Mouse (Mus musculus): ENCODE data around the gene Sec22a. TPM values are rescaled to one million over a fixed set of nuclear protein-coding genes. Genes with fewer than 3 reads are reported as not detected.

Sec22a gene
- total RNA-seq (2022): 10 to 100 TPM; 30.5 to 38.8 (median 32.9) TPM

DNA sequence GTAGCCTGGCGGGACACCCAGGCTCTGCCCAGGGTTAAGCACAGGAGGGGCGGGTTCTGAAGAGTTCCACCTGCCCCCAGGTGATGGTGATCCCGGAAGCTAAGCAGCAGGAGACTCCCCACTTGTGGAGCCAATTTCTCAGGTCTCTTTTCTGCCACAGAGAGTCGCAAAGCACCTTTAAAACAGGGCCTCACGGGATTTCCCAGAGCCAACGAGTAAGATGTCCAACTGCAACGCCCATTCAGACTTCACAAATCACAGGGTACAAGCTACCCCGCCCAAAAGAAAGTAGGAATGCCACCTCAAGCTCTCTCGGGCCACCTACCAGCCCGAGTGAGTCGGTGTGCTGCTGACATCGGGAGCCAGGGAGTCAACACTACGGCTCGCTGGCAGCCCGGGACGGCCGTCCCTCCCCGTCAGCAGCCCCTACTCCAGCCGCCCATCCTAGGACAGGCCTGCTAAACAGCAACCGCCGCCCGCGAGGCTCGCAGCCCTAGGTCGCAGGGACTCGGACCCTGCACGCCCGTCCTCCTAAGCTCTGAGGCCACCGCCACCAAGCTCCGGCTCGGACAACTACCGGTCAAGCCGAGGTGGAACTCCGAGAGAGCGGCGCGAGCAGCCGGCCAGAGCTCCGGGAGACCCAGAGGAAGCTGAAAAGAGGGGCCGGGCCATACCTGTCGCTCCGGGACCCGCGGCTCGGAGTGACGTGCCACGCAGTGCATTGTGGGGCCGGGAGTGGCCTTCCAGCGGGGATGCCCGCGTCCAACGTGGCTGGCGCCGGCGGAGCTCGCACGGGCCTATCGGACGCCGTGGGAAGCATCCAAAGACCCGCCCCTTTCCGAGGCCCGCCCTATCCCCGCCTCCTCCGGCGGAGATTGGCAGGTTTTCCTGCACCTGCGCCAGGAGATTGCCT, at the start of gene Sec22a:
TSS of gene Sec22a (minus strand) at position 769 of the 913 bp plus-strand sequence.
- peak; percentile 89 for DNase-seq

DNA sequence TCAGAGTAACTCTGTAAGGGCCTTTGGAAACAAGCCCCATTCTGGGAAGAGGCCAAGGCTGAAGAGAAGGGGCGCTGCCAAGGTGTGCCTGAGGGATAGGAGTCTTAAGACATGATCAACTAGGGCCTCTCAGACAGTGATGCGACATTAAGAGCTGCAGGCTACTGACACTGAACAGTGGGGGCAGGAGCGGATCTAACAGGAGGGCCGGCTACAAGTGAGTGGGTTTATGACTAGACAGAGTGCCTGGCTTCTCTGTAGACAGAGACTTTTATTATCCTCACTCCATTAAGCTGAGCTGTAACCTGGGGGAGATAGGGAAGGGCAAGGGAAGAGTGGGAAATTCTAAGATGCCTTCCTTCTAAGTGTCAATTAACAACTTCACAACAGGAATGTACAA, 43.0 kb upstream of the Sec22a start:
- DNase-seq: no peak

DNA sequence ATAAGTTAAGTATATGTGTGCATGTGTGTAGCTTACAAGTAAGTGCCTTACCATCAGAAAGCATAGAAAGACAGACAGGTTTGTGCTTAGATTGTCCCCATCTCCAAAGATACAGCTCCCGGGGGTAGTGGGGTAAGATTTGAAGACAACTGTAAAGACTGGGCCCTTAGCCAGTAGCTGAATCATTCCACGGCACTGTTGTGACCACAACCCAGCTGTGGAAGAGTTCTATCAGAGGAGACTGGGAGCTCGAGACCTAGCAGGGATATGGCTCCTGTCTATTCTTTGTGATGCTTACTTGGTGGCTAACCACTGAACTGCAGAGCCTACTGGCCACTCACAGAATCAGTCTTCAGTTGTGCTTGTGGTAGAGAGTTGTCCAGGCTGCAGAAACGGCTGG, 42.4 kb upstream of the Sec22a start:
- DNase-seq: no peak

- DNase-seq: no peak
Observed at GRCm38 (mm10) chr16:35405348-35406080, 41.8 kb upstream of the Sec22a start.

DNA sequence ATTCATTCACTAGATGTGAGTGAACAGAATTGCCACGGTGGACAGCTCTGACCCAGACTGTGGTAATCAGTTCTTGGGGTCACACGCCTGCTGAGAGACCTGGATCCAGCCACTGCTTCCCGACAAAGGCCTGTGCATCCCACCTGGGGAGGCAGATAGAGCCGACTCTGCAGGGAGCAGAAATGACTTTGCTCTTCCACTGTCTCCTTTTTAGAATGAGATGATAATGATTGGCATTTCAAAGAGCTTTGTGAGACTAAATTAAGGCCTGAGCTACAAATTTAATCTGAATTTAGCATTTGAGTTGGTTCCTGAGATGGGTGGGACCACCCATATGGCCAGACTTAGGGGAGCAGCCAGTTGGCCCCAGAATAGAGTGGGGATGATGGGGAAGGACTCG, 41.1 kb upstream of the Sec22a start:
- DNase-seq: no peak

GRCm38 (mm10) chr16:35403891-35404290, 40.2 kb upstream of the Sec22a start:
- DNase-seq: no peak

GRCm38 (mm10) chr16:35403356-35403755, 39.6 kb upstream of the Sec22a start:
- DNase-seq: no peak

GRCm38 (mm10) chr16:35392813-35393212, 29.1 kb upstream of the Sec22a start:
- peak; percentile 17 for DNase-seq

DNA sequence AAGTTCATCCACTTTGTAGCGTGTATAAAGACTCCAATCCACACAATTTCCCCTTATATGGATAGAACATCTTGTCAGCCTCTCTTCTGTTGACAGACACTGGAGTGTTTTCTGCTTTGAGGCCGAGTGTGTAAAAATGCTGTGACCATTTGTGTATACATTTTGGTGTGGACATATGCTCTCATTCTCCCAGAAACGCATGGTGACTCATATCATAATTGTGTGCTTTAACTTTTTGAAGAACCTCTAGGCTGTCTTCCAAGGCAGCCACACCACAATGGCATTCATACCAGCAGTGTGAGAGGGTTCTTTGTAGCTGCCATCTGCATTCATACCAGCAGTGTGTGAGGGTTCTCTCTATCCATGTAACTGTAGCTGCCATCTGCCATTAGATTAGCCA, 21.9 kb upstream of the Sec22a start:
- no peak for DNase-seq

GRCm38 (mm10) chr16:35380048-35380447, 16.3 kb upstream of the Sec22a start:
- no peak for DNase-seq

DNA sequence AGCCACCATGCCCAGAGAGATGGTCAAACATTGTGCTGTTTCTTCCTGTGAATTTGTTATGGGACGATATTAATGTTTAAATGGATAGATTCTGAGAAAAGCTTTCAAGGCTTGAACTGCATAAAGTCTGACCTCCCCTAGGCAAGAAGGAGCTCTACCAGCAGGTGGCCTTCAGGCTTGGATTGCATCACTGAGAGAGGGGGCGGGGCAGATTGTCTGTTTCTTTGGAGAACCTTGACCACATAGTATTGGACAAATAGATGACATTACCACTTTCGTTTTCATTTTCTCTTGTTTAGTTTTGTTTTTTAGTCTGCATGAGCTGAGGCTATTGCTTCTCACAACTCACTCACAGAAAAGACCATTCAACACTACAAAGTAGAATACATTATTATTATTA, 15.6 kb upstream of the Sec22a start:
- DNase-seq: peak; percentile 77

- DNase-seq: no peak
Observed at GRCm38 (mm10) chr16:35364063-35364428, 328 bp upstream of the Sec22a start.

- DNase-seq: no peak
Observed at GRCm38 (mm10) chr16:35362221-35362620, 1.5 kb downstream of the Sec22a start.

DNA sequence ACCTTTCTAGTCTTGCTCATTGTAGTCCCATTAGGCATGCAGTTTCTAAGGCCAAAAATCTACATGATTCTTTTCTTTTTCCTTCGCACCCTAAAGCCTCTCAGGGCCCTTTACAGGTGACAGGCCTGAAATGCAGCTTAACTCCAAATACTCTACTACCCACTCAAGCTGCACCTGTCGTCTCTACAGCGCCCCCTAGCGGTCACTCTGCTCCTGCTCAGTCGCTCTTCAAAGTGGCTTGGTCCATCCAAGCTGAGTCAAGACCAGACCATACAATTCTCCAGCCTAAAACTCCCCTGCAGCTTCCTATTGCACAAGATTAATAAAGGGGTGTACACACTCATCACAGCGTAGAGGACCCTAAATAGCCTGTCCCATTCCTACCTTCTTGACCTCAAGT, 3.1 kb downstream of the Sec22a start:
- DNase-seq: no peak

GRCm38 (mm10) chr16:35357449-35357848, 6.3 kb downstream of the Sec22a start:
- peak; percentile 49 for DNase-seq

- DNase-seq: no peak
Observed at GRCm38 (mm10) chr16:35330451-35330850, 33.3 kb downstream of the Sec22a start.

DNA sequence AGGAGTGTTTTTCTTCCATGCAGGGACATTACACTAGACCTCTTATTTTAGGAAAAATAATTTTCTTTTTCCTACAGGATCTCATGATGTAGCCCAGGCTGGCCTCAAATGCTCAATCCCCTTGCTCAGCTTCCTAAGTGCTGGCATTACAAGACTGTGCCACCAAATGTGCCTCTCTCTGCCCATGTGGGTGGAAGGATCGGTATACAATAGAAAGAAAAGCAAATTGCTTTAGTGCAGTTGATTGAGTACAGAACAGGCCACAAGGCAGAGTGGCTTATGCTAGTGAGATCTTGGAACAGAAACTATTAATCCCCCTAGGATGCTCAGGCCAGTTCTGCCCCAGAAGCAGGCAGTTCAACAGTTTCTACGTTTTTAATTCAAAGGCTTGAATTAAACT, 43.9 kb downstream of the Sec22a start:
- no peak for DNase-seq

DNA sequence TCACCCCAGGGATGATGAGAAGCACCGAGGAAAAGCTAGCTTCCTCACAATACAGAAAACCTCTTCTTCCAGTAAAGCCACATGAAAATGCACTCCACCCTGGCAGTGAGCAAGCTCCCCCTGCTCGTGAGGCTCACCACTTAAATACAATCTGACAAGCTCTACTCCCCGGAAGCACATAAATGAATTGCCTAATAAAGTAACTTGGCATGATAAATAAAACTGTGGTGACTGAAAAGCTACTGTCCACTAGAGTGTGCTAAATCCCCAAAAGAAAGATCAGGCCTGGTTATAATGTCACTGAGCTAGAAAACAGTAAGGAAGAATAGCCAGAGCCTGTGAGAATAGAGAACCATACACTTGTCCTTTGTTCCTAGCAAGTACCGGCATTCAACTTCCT, 44.4 kb downstream of the Sec22a start:
- DNase-seq: no peak

DNA sequence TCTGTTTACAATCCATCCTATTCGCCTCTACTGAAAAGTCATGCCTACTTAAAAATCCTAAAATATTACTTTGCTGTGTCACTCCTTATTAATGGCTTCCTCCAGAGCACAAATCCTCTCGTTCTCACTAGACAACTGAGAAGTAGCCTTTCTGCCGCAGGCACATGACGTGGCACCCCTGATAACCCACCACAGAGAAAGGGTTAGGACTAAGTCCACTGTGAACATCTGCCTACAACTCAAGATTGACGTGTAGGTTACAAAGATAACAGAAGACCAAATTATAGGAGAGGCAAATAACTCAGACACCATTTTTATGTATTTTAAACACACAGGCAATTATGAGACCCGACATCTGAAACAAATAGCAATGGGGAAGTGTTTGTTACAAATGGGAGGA, 45.3 kb downstream of the Sec22a start:
- no peak for DNase-seq

- DNase-seq: no peak
Observed at GRCm38 (mm10) chr16:35317460-35317859, 46.3 kb downstream of the Sec22a start.

GRCm38 (mm10) chr16:35316856-35317264, 46.9 kb downstream of the Sec22a start:
- DNase-seq: no peak

GRCm38 (mm10) chr16:35315496-35315895, 48.2 kb downstream of the Sec22a start:
- no peak for DNase-seq

- DNase-seq: no peak
Observed at GRCm38 (mm10) chr16:35311586-35311985, 52.1 kb downstream of the Sec22a start.
